Mouse (Mus musculus) stomach, embryonic 15.5 days (tissue): ENCODE results near the gene 1700016D06Rik. TPM values are rescaled to one million over a fixed set of nuclear protein-coding genes. Genes with fewer than 3 reads are reported as not detected.

ENCODE experiments used
- ATAC-seq: fragments of 200-750 bp; cut with Nextera tagmentation; 2 replicates; pipeline ENCODE4 v1.8.0; 2017; ENCODE audit warnings: low read depth, moderate number of reproducible peaks, moderate TSS enrichment; ENCODE audit not compliant: insufficient read depth, low FRiP score
- H3K27ac ChIP-seq: fragments of 300-500 bp; sonication (generic); 2 replicates; pipeline ENCODE4 v1.5.1; 2015; ENCODE audit warnings: mild to moderate bottlenecking, inconsistent platforms
- H3K27me3 ChIP-seq: fragments of 300-500 bp; sonication (generic); replicated peaks from 2 replicates; pipeline ENCODE4 v1.6.1; 2015; ENCODE audit warnings: inconsistent platforms
- H3K36me3 ChIP-seq: fragments of 300-500 bp; sonication (generic); 2 replicates; pipeline ENCODE4 v1.6.1; 2015; ENCODE audit warnings: inconsistent platforms
- H3K4me1 ChIP-seq: fragments of 300-500 bp; sonication (generic); 2 replicates; pipeline ENCODE4 v1.6.1; 2015; ENCODE audit warnings: inconsistent platforms
- H3K4me2 ChIP-seq: fragments of 300-500 bp; sonication (generic); 2 replicates; pipeline ENCODE4 v1.6.1; 2015; ENCODE audit warnings: mild to moderate bottlenecking, inconsistent platforms
- H3K4me3 ChIP-seq: fragments of 300-500 bp; sonication (generic); replicated peaks from 2 replicates; pipeline ENCODE4 v1.5.1; 2015; ENCODE audit warnings: inconsistent platforms
- H3K9ac ChIP-seq: fragments of 300-500 bp; sonication (generic); 2 replicates; pipeline ENCODE4 v1.6.1; 2015; ENCODE audit warnings: inconsistent platforms
- H3K9me3 ChIP-seq: fragments of 300-500 bp; sonication (generic); 2 replicates; pipeline ENCODE4 v1.6.1; 2016; ENCODE audit warnings: inconsistent platforms
- WGBS: fragments of 180-500 bp; shearing (Covaris S2); methylation state at CpG from one replicate; pipeline ENCODE4 v1.1.7; 2015; 5-methylcytosine and 5-hydroxymethylcytosine counted together
- polyA plus RNA-seq: library from polyadenylated mRNA; unstranded; fragments of >200 nt; fragmentation: Nextera tagmentation; extraction: Ambion mirVana; gene quantifications from 2 replicates; pipeline ENCODE4 v1.2.1, GENCODE M21; 2015

The 1700016D06Rik gene
- polyA plus RNA-seq, 1 experiment from 2014 or later: not detected

- Histone ChIP-seq H3K4me1 (peaks cover 22% of the 10 kb centered on the region), H3K27me3 (no peaks in the 10 kb centered on the region), H3K27ac (no peak overlapping the region; the same call in 1 of the 2 replicates), H3K4me3 (no peak overlapping the region), H3K4me2 (peak overlapping the region; percentile 85; the same call in 1 of the 2 replicates), H3K9me3 (no peaks in the 10 kb centered on the region), H3K9ac (no peak overlapping the region), H3K36me3 (peaks cover 24% of the 10 kb centered on the region)
- WGBS: 12% methylated on average over 2 of the region's 2 CpGs
- no peak for ATAC-seq
These were observed 68.5 kb downstream of the 1700016D06Rik start for GRCm38 (mm10) chr8:11632406-11632805.

- H3K27ac ChIP-seq: no peak overlapping the region
- peaks cover 15% of the 10 kb centered on the region for H3K4me1 ChIP-seq
- no peaks in the 10 kb centered on the region for H3K9me3 ChIP-seq
- 86% methylated on average over 5 of the region's 5 CpGs for WGBS
- H3K36me3 ChIP-seq: peaks cover 34% of the 10 kb centered on the region
- no peak overlapping the region for H3K4me2 ChIP-seq
- H3K4me3 ChIP-seq: no peak overlapping the region
- no peaks in the 10 kb centered on the region for H3K27me3 ChIP-seq
- H3K9ac ChIP-seq: no peak overlapping the region
- ATAC-seq: no peak
These were observed 71.7 kb downstream of the 1700016D06Rik start for GRCm38 (mm10) chr8:11629206-11629605.

GRCm38 (mm10) chr8:11628506-11629132, 72.2 kb downstream of the 1700016D06Rik start:
- peaks cover 35% of the 10 kb centered on the region for H3K36me3 ChIP-seq
- no peak overlapping the region for H3K27ac ChIP-seq
- no peak overlapping the region for H3K9ac ChIP-seq
- ATAC-seq: no peak
- 77% methylated on average over 7 of the region's 7 CpGs for WGBS
- no peaks in the 10 kb centered on the region for H3K9me3 ChIP-seq
- H3K4me3 ChIP-seq: no peak overlapping the region
- no peak overlapping the region for H3K4me2 ChIP-seq
- no peaks in the 10 kb centered on the region for H3K27me3 ChIP-seq
- H3K4me1 ChIP-seq: peaks cover 9% of the 10 kb centered on the region

DNA sequence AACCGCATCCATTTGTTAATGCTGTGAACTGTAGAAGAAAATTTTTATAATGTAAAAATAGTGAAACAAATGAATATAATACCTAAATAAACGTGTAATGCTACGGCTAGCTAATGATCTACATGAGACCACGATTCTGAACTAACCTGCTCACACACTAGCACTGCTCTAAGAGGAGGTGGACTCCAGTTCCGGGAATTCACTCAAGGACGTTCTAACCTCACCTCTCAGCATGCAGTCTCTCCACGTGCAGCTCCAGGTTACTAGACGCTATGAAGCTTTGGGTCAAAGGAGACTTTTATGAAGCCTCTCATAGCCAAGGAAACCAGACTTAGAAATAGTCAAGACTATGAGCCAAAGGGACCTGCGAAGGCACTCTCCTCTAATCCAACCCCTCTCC, 73.1 kb downstream of the 1700016D06Rik start:
- H3K9me3 ChIP-seq: no peaks in the 10 kb centered on the region
- no peak for ATAC-seq
- WGBS: 85% methylated on average over 9 of the region's 9 CpGs
- H3K27ac ChIP-seq: no peak overlapping the region
- H3K4me3 ChIP-seq: no peak overlapping the region
- no peaks in the 10 kb centered on the region for H3K27me3 ChIP-seq
- H3K4me1 ChIP-seq: peaks cover 5% of the 10 kb centered on the region
- peaks cover 37% of the 10 kb centered on the region for H3K36me3 ChIP-seq
- no peak overlapping the region for H3K4me2 ChIP-seq
- H3K9ac ChIP-seq: no peak overlapping the region

DNA sequence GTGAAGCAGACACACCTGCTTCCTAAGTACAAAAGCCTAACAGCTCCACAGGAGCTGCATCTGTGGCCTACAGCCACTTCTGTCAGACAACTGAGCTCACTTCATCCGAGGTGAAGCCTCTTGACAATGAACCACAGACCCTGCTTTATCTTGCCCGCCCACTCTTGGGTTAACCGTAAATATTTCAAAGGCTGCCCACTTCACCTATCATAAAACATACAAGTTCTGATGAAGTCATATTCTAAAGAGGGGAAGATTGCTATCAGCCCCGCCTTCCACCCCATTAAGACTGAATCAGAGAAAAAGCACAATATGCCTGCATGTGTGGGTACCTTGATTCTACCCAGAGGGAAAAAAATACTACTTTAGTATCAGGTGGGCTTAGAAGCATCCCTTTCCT, 75.8 kb downstream of the 1700016D06Rik start:
- no peak for ATAC-seq
- H3K9ac ChIP-seq: no peak overlapping the region
- H3K4me2 ChIP-seq: no peak overlapping the region
- 69% methylated on average over 4 of the region's 4 CpGs for WGBS
- H3K36me3 ChIP-seq: peaks cover 33% of the 10 kb centered on the region
- no peaks in the 10 kb centered on the region for H3K27me3 ChIP-seq
- no peak overlapping the region for H3K27ac ChIP-seq
- no peaks in the 10 kb centered on the region for H3K9me3 ChIP-seq
- H3K4me1 ChIP-seq: no peaks in the 10 kb centered on the region
- H3K4me3 ChIP-seq: no peak overlapping the region

- 89% methylated on average over 3 of the region's 3 CpGs for WGBS
- no peak overlapping the region for H3K4me3 ChIP-seq
- H3K27ac ChIP-seq: no peak overlapping the region
- no peaks in the 10 kb centered on the region for H3K27me3 ChIP-seq
- H3K4me2 ChIP-seq: no peak overlapping the region
- H3K4me1 ChIP-seq: no peaks in the 10 kb centered on the region
- H3K9me3 ChIP-seq: no peaks in the 10 kb centered on the region
- H3K36me3 ChIP-seq: peaks cover 53% of the 10 kb centered on the region
- H3K9ac ChIP-seq: no peak overlapping the region
- ATAC-seq: no peak
These were observed 81.8 kb downstream of the 1700016D06Rik start for GRCm38 (mm10) chr8:11619091-11619490.

GRCm38 (mm10) chr8:11618063-11618462, 82.8 kb downstream of the 1700016D06Rik start:
- Histone ChIP-seq H3K4me1 (no peaks in the 10 kb centered on the region), H3K4me2 (no peak overlapping the region), H3K36me3 (peaks cover 54% of the 10 kb centered on the region), H3K27me3 (no peaks in the 10 kb centered on the region), H3K9me3 (no peaks in the 10 kb centered on the region), H3K4me3 (no peak overlapping the region), H3K9ac (no peak overlapping the region), H3K27ac (no peak overlapping the region)
- WGBS: 84% methylated on average over 2 of the region's 2 CpGs
- ATAC-seq: no peak

DNA sequence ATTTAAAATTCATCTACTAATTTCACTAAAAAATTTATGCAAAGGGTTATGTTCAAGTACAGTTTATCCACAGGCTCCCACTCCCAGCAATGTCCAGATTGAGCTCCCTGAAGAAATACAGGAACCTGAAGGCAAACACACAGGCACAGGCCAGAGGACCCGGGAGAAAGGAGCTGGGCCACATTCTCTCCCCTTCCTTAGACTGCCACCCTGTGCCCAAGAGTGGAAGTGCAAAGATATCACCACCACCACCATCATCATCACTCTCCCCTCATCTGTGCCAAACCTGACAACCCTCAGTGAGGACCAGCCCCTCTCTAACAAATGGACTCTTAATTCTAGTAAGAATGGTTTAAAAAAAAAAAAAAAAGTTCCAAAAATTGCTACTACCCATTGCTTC, 84.6 kb downstream of the 1700016D06Rik start:
- Histone ChIP-seq H3K4me3 (no peak overlapping the region), H3K27me3 (no peaks in the 10 kb centered on the region), H3K36me3 (peaks cover 60% of the 10 kb centered on the region), H3K27ac (no peak overlapping the region), H3K4me1 (no peaks in the 10 kb centered on the region), H3K9ac (no peak overlapping the region), H3K9me3 (no peaks in the 10 kb centered on the region), H3K4me2 (no peak overlapping the region)
- ATAC-seq: no peak
- 15% methylated on average over 1 of the region's 1 CpGs for WGBS

- 83% methylated on average over 6 of the region's 6 CpGs for WGBS
- no peak overlapping the region for H3K4me2 ChIP-seq
- peaks cover 58% of the 10 kb centered on the region for H3K36me3 ChIP-seq
These were observed 86.6 kb downstream of the 1700016D06Rik start for GRCm38 (mm10) chr8:11614126-11614835.

GRCm38 (mm10) chr8:11608848-11609247, 92.0 kb downstream of the 1700016D06Rik start:
- H3K9me3 ChIP-seq: no peaks in the 10 kb centered on the region
- no peak overlapping the region for H3K4me3 ChIP-seq
- peaks cover 25% of the 10 kb centered on the region for H3K36me3 ChIP-seq
- no peak overlapping the region for H3K9ac ChIP-seq
- WGBS: 95% methylated on average over 9 of the region's 9 CpGs
- no peaks in the 10 kb centered on the region for H3K4me1 ChIP-seq
- H3K4me2 ChIP-seq: no peak overlapping the region
- no peak for ATAC-seq
- no peaks in the 10 kb centered on the region for H3K27me3 ChIP-seq
- no peak overlapping the region for H3K27ac ChIP-seq

More at GRCm38 (mm10) chr8:11614126-11614835, 86.6 kb downstream of the 1700016D06Rik start:
- no peaks in the 10 kb centered on the region for H3K9me3 ChIP-seq
- no peaks in the 10 kb centered on the region for H3K4me1 ChIP-seq
- no peak overlapping the region for H3K9ac ChIP-seq
- H3K27ac ChIP-seq: no peak overlapping the region
- H3K27me3 ChIP-seq: no peaks in the 10 kb centered on the region
- H3K4me3 ChIP-seq: no peak overlapping the region
- no peak for ATAC-seq
